23 mouse cellular contexts compared by ENCODE assay signal in the genomic region with DNA sequence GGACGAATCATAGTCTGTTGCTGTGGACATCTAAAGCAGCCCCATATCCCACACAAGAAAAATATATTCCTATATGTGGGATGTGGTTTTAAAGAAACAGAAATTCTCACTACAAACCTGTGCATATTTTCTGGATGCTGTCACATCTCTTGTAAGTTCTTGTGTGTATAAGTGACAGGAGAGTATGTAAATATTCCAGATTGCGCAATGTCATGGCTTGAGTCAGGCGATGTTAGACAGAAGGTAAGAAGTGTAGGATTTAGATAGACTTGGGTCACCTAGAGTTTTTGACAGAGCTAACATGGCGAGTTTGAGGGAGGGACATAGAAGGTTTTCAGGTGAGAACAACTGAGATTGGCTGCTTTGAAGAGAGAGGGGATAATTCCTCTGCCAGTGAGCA.
DNase-seq lines count a peak whose midpoint lies in the region; ATAC-seq and TF ChIP-seq lines count a peak whose summit lies in the region.
"Had no signal": no experiment of that assay in that cellular context is flagged by ENCODE, and none has a peak within 500 bp of the region (broad histone marks: within the 10 kb centered on the region; RNA-seq: fewer than 3 reads in every experiment).

No protein-coding gene starts in this region.

- H3K36me3 ChIP-seq in lung, postnatal 0 days (ENCODE audit: insufficient read depth, low read length) = no peaks in the 10 kb centered on the region
- no peaks in the 10 kb centered on the region for H3K36me3 ChIP-seq in midbrain, embryonic 11.5 days (ENCODE audit: control insufficient read depth, insufficient read depth, low read length)
- no peaks in the 10 kb centered on the region for H3K36me3 ChIP-seq in midbrain, embryonic 10.5 days
- H3K36me3 ChIP-seq: embryonic facial prominence, embryonic 10.5 days; embryonic facial prominence, embryonic 12.5 days; forebrain, embryonic 15.5 days; G1E had no signal

- H3K9ac ChIP-seq in lung, postnatal 0 days (replicated peaks; ENCODE audit: low read depth) = no peak overlapping the region
- no peak overlapping the region for H3K9ac ChIP-seq in midbrain, embryonic 11.5 days (ENCODE audit: low read length)
- H3K9ac ChIP-seq: embryonic facial prominence, embryonic 12.5 days; forebrain, embryonic 13.5 days; forebrain, embryonic 15.5 days; forebrain, postnatal 0 days had no signal

- TF ChIP-seq CTCF in lung, postnatal 0 days (IDR thresholded peaks at IDR 0.05) = no peak

- no peaks in the 10 kb centered on the region for H3K4me1 ChIP-seq in lung, postnatal 0 days (ENCODE audit: insufficient read depth, low read depth, low read length)
- H3K4me1 ChIP-seq in midbrain, embryonic 11.5 days (ENCODE audit: control insufficient read depth, insufficient read depth, low read length) = peaks cover 3% of the 10 kb centered on the region
- H3K4me1 ChIP-seq in midbrain, embryonic 10.5 days = peaks cover 19% of the 10 kb centered on the region; the same call in 1 of the 2 replicates
- H3K4me1 ChIP-seq: embryonic facial prominence, embryonic 10.5 days; embryonic facial prominence, embryonic 12.5 days had no signal

- no peaks in the 10 kb centered on the region for H3K9me3 ChIP-seq in lung, postnatal 0 days (ENCODE audit: low read length)
- no peaks in the 10 kb centered on the region for H3K9me3 ChIP-seq in midbrain, embryonic 11.5 days (ENCODE audit: control insufficient read depth, low read length)
- H3K9me3 ChIP-seq in midbrain, embryonic 10.5 days (replicated peaks) = no peaks in the 10 kb centered on the region
- H3K9me3 ChIP-seq: embryonic facial prominence, embryonic 10.5 days; embryonic facial prominence, embryonic 12.5 days; forebrain, embryonic 13.5 days; forebrain, embryonic 15.5 days; G1E had no signal

- peak; percentile 76 for TF ChIP-seq EP300 in lung, postnatal 0 days (IDR thresholded peaks at IDR 0.05)

- peak; percentile 50 for DNase-seq in lung, postnatal 0 days (ENCODE audit: low spot score)
- DNase-seq in lung, adult 18-20 months = no peak
- peak; percentile 28 for DNase-seq in midbrain, embryonic 11.5 days (ENCODE audit: low spot score, missing footprints)
- DNase-seq in midbrain, embryonic 10.5 days (ENCODE audit: low spot score) = no peak
- peak; percentile 41 for DNase-seq in 3T3-L1 (ENCODE audit: low read depth, low spot score)
- peak; percentile 24 for DNase-seq in NIH3T3 (ENCODE audit: low read depth)
- DNase-seq in adrenal gland, adult 2 months = no peak
- DNase-seq in thymus, postnatal 4 days = no peak
- DNase-seq: adrenal gland, adult 8-10 months; adrenal gland, postnatal 14 days; adrenal gland, postnatal 36 days; cerebellum, adult 11-12 months; cerebellum, adult 2 months; cerebellum, adult 9-10 months; cerebellum, postnatal 10 days; cerebellum, postnatal 25 days; forebrain, postnatal 0 days had no signal

- no peaks in the 10 kb centered on the region for H3K27me3 ChIP-seq in lung, postnatal 0 days (replicated peaks; ENCODE audit: insufficient read depth, low read length)
- no peaks in the 10 kb centered on the region for H3K27me3 ChIP-seq in midbrain, embryonic 11.5 days (ENCODE audit: control insufficient read depth, insufficient read depth, low read length)
- H3K27me3 ChIP-seq in midbrain, embryonic 10.5 days (ENCODE audit: low read depth, poor library complexity, severe bottlenecking) = no peaks in the 10 kb centered on the region
- H3K27me3 ChIP-seq: embryonic facial prominence, embryonic 12.5 days; forebrain, embryonic 13.5 days; forebrain, embryonic 15.5 days had no signal

- no peak; the same call in 1 of the 2 replicates for ATAC-seq in lung, postnatal 0 days
- no peak for ATAC-seq in midbrain, embryonic 11.5 days (ENCODE audit: low FRiP score)
- ATAC-seq: CD4-positive, CD25-positive, alpha-beta regulatory T cell, adult 4 months; forebrain, embryonic 13.5 days; forebrain, embryonic 15.5 days had no signal

- H3K4me3 ChIP-seq in lung, postnatal 0 days (ENCODE audit: low read depth, low read length) = no peak overlapping the region
- no peak overlapping the region for H3K4me3 ChIP-seq in midbrain, embryonic 11.5 days (ENCODE audit: low read depth, low read length)
- H3K4me3 ChIP-seq in midbrain, embryonic 10.5 days = no peak overlapping the region
- H3K4me3 ChIP-seq: embryonic facial prominence, embryonic 10.5 days; embryonic facial prominence, embryonic 12.5 days; forebrain, embryonic 13.5 days; forebrain, embryonic 15.5 days had no signal

- H3K27ac ChIP-seq in lung, postnatal 0 days (ENCODE audit: low read length) = no peak overlapping the region
- no peak overlapping the region for H3K27ac ChIP-seq in midbrain, embryonic 11.5 days (ENCODE audit: low read depth, low read length)
- H3K27ac ChIP-seq in midbrain, embryonic 10.5 days (replicated peaks) = no peak overlapping the region
- H3K27ac ChIP-seq: embryonic facial prominence, embryonic 10.5 days; embryonic facial prominence, embryonic 12.5 days had no signal

- no peak overlapping the region for H3K4me2 ChIP-seq in lung, postnatal 0 days (replicated peaks; ENCODE audit: low read depth, low read length)
- H3K4me2 ChIP-seq in midbrain, embryonic 11.5 days = no peak overlapping the region
- H3K4me2 ChIP-seq: embryonic facial prominence, embryonic 12.5 days; forebrain, embryonic 13.5 days; forebrain, embryonic 15.5 days had no signal

- WGBS in lung, postnatal 0 days = 53% methylated on average over 4 of the region's 4 CpGs
- WGBS in midbrain, embryonic 11.5 days = 87% methylated on average over 4 of the region's 4 CpGs
- 90% methylated on average over 4 of the region's 4 CpGs for WGBS in midbrain, embryonic 10.5 days

Comparison
In these comparisons a context has a peak if more than half of its experiments do, and no peak if none do; other contexts are left out.
1. DNase-seq: peak in lung, postnatal 0 days (single experiment), midbrain, embryonic 11.5 days (single experiment), 3T3-L1 (single experiment) and NIH3T3 (single experiment); none in lung, adult 18-20 months (0 of 2), midbrain, embryonic 10.5 days (single experiment), adrenal gland, adult 2 months (single experiment) and thymus, postnatal 4 days (single experiment).